Mouse (Mus musculus) NIH3T3 (cell line): ENCODE data around the gene Dguok.

Source experiments
- DNase-seq: peaks from one replicate; pipeline ENCODE4 v3.0.0-alpha.2; 2012; ENCODE audit warnings: low read depth

Dguok gene

GRCm38 (mm10) chr6:83432966-83433365 lies 73.8 kb downstream of the Dguok start:
- DNase-seq, result no peak
